Mouse (Mus musculus) neutrophil, adult 5-6 weeks (primary cell): ENCODE data around the gene Slxl1. TPM values are rescaled to one million over a fixed set of nuclear protein-coding genes. Genes with fewer than 3 reads are reported as not detected.
"Not testable (repeated sequence)": the region's sequence is repeated elsewhere in the genome, so short reads cannot be mapped to it uniquely, and the experiment has no call there.

Experiments
- ATAC-seq: fragments of 151-379, 151-347 bp; 2 replicates; pipeline ENCODE4 v1.8.0; 2017; ENCODE audit warnings: mild to moderate bottlenecking, moderate TSS enrichment; ENCODE audit not compliant: insufficient number of reproducible peaks, poor library complexity, low FRiP score, severe bottlenecking; ENCODE audit errors: extremely low read depth
- total RNA-seq: library from RNA; stranded (forward); fragments of 200-1000 nt; gene quantifications from 2 replicates; pipeline ENCODE4 v1.2.3, GENCODE M21; 2017

Gene Slxl1
- not detected in 2 replicates for total RNA-seq

GRCm38 (mm10) chrX:55226576-55226975, at the start of gene Slxl1:
Gene Slxl1 (plus strand): TSS chrX:55226876.
- ATAC-seq, result not testable (repeated sequence)
